Mouse (Mus musculus) spleen, adult 2 months (tissue): ENCODE data around the gene Slc13a3.

Source experiments
- CTCF ChIP-seq: fragments of 200-500 bp; IDR thresholded peaks from 2 replicates; pipeline ENCODE4 v1.5.1; 2011; ENCODE audit warnings: mild to moderate bottlenecking, inconsistent platforms; ENCODE audit not compliant: insufficient read depth, insufficient read length, insufficient replicate concordance; ENCODE audit errors: extremely low read depth
- POLR2A ChIP-seq: fragments of 200-500 bp; IDR thresholded peaks from 2 replicates; pipeline ENCODE4 v1.6.1; 2011; ENCODE audit warnings: low read depth, low read length, inconsistent platforms

DNA sequence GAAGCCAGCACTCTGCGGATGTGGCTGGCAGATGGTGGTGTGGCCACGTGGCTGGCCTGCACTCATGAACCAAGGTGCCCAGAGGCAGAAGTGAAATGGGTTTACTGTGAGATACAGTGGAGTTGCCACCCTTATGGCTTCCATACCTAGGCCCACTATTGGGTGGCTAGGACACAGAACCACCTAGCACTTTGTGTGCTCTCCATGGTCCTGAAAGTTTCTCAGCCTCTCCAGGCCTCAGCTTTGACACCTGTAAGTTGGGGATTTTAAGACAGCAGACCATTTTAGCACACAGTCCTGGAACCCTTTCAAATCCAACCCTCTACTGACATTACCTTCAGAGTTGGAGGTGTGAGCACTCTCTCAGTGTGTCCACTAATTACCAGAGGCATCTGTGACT lies 16.3 kb downstream of the Slc13a3 start:
- no peak for TF ChIP-seq POLR2A
- no peak for TF ChIP-seq CTCF
